Mouse (Mus musculus) midbrain, postnatal 0 days (tissue): ENCODE measurements around the gene Igsf11. TPM values are rescaled to one million over a fixed set of nuclear protein-coding genes. Genes with fewer than 3 reads are reported as not detected.

Source experiments
- ATAC-seq: fragments of 200-750 bp; cut with Nextera tagmentation; 2 replicates; pipeline ENCODE4 v1.8.0; 2017; ENCODE audit warnings: moderate number of reproducible peaks, mild to moderate bottlenecking, moderate TSS enrichment, moderate library complexity; ENCODE audit not compliant: low FRiP score
- DNase-seq: peaks from one replicate; pipeline ENCODE4 v3.0.0-alpha.2; 2015; ENCODE audit warnings: low spot score
- H3K27ac ChIP-seq: fragments of 300-500 bp; sonication (generic); 2 replicates; pipeline ENCODE4 v1.5.1; 2014; ENCODE audit warnings: low read depth, mild to moderate bottlenecking, low read length, mixed read lengths
- H3K27me3 ChIP-seq: fragments of 300-500 bp; sonication (generic); 2 replicates; pipeline ENCODE4 v1.6.1; 2014; ENCODE audit warnings: low read length, control low read depth, mixed read lengths; ENCODE audit not compliant: insufficient read depth
- H3K36me3 ChIP-seq: fragments of 300-500 bp; sonication (generic); 2 replicates; pipeline ENCODE4 v1.6.1; 2014; ENCODE audit warnings: low read length, control low read depth, mixed read lengths; ENCODE audit not compliant: insufficient read depth
- H3K4me1 ChIP-seq: fragments of 300-500 bp; sonication (generic); 2 replicates; pipeline ENCODE4 v1.6.1; 2014; ENCODE audit warnings: mild to moderate bottlenecking, control low read depth, antibody characterized with exemption, low read length, mixed read lengths; ENCODE audit not compliant: insufficient read depth
- H3K4me2 ChIP-seq: fragments of 300-500 bp; sonication (generic); 2 replicates; pipeline ENCODE4 v1.6.1; 2014; ENCODE audit warnings: low read depth, mild to moderate bottlenecking, low read length, mixed read lengths; ENCODE audit not compliant: poor library complexity, severe bottlenecking
- H3K4me3 ChIP-seq: fragments of 300-500 bp; sonication (generic); 2 replicates; pipeline ENCODE4 v1.5.1; 2014; ENCODE audit warnings: low read depth, mild to moderate bottlenecking, low read length, moderate library complexity
- H3K9ac ChIP-seq: fragments of 300-500 bp; sonication (generic); replicated peaks from 2 replicates; pipeline ENCODE4 v1.6.1; 2014; ENCODE audit warnings: mild to moderate bottlenecking, low read length, moderate library complexity, mixed read lengths; ENCODE audit not compliant: poor library complexity, severe bottlenecking
- H3K9me3 ChIP-seq: fragments of 300-500 bp; sonication (generic); 2 replicates; pipeline ENCODE4 v1.6.1; 2016; ENCODE audit warnings: low read length, control low read depth
- CTCF ChIP-seq: IDR thresholded peaks from 2 replicates; pipeline ENCODE4 v1.5.1; 2016; ENCODE audit warnings: antibody characterized with exemption, mild to moderate bottlenecking
- WGBS: fragments of 180-500 bp; shearing (Covaris S2); extraction: QIAGEN DNeasy Blood & Tissue Kit; methylation state at CpG from one replicate; pipeline ENCODE4 v1.1.7; 2014; 5-methylcytosine and 5-hydroxymethylcytosine counted together
- polyA plus RNA-seq: library from polyadenylated mRNA; unstranded; fragments of >200 nt; fragmentation: Nextera tagmentation; extraction: Ambion mirVana; gene quantifications from 2 replicates; pipeline ENCODE4 v1.2.1, GENCODE M21; 2015
- total RNA-seq: library from RNA; depleted of rRNA; stranded (reverse); fragments of >200 nt; gene quantifications from 2 replicates; pipeline ENCODE4 v1.2.3, GENCODE M21; 2014

The Igsf11 gene
- total and polyA plus RNA-seq, 2 experiments from 2014 or later = 3.1 to 18.7 TPM

DNA sequence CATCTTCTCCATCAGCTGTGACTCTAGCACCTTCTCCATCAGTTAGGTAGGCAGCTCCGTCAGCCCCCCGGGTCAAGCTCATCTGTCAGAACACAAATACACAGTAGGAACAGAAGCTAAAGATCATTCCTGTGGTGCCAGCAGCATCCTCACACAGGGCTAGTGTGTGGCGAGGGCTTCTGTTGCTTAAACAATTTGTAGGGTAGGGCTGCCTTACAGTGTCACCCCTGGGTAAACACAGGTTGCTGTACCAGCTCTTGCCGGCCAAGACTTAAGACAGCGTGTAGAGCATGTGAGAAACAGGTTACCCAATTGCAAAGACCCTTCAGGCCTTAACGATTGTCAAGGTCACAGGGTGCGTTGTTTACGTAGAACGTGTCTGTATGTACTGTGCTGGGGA lies 15.8 kb downstream of the Igsf11 start:
- H3K4me3 ChIP-seq = no peak overlapping the region
- DNase-seq (no peak), ATAC-seq (no peak)
- TF ChIP-seq CTCF = no peak
- no peak overlapping the region for H3K4me2 ChIP-seq
- H3K9ac ChIP-seq = no peak overlapping the region
- no peaks in the 10 kb centered on the region for H3K4me1 ChIP-seq
- no peaks in the 10 kb centered on the region for H3K36me3 ChIP-seq
- WGBS = 74% methylated on average over 9 of the region's 9 CpGs
- no peaks in the 10 kb centered on the region for H3K27me3 ChIP-seq
- H3K27ac ChIP-seq = no peak overlapping the region
- no peaks in the 10 kb centered on the region for H3K9me3 ChIP-seq

DNA sequence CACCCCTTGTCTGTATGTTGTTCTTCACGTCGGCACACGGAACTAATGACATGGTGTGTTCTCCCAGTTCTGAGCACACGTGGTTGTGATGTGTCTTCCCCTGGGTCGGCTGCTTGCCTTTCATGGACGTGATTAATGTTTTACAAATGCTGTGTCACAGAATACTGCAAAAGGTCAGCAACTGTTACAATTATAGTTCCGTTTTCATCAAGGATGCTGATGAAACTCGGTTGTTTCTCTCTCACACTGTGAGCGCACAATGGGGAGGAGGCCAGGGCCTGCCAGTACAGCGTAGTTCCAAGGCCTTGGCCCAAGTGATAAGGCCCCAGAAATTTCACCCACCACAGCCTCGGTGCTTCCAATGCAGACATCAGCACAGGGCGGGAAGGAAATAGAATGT lies 17.0 kb downstream of the Igsf11 start:
- no peak overlapping the region for H3K9ac ChIP-seq
- H3K4me2 ChIP-seq = no peak overlapping the region
- no peak for TF ChIP-seq CTCF
- H3K4me1 ChIP-seq = no peaks in the 10 kb centered on the region
- WGBS = 83% methylated on average over 12 of the region's 12 CpGs
- no peak overlapping the region for H3K27ac ChIP-seq
- no peak overlapping the region for H3K4me3 ChIP-seq
- ATAC-seq (no peak), DNase-seq (no peak)
- no peaks in the 10 kb centered on the region for H3K36me3 ChIP-seq
- no peaks in the 10 kb centered on the region for H3K9me3 ChIP-seq
- H3K27me3 ChIP-seq = no peaks in the 10 kb centered on the region

DNA sequence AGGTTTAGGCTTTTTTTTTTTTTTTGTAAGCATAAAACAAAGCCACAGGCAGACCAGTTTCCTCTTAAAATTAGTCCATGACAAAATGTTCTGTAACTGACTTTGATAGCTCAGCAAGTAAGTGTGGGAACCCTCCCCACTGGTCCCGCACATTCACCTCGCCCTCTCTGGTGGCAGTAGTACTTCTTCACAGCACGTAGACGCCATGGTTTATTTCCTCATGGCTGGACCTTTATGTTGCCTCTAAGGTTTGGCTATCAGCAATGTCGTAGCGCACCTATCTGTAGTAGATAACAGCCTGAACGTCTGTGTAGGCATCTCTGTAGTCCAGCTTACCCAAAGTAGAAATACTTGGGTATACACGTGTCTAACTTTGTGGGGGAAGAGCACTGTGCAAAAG lies 17.6 kb downstream of the Igsf11 start:
- Histone ChIP-seq H3K36me3 (no peaks in the 10 kb centered on the region), H3K4me2 (no peak overlapping the region), H3K4me3 (no peak overlapping the region), H3K27me3 (no peaks in the 10 kb centered on the region), H3K4me1 (no peaks in the 10 kb centered on the region), H3K27ac (no peak overlapping the region), H3K9ac (no peak overlapping the region), H3K9me3 (no peaks in the 10 kb centered on the region)
- ATAC-seq (no peak), DNase-seq (no peak)
- TF ChIP-seq CTCF = no peak
- 95% methylated on average over 8 of the region's 8 CpGs for whole genome bisulfite sequencing

DNA sequence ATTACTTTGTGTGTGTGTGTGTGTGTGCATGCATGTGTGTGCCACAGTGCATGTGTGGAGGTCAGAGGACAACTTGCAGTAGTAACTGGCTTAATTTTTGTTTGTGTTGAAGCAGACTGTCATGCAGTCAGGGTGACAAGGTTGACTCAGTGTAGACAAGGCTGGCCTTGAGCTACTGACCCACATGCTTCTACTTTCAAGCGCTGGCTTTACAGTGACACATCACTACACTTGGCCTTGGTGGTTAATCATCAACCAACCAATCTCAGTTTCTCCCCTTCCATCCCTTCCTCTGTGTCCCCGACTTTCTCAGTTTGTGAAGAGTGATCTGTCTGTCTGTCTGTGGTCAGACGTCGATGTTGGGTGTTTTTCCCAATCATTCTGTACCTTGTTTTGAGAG lies 23.0 kb downstream of the Igsf11 start:
- Histone ChIP-seq H3K36me3 (no peaks in the 10 kb centered on the region), H3K27ac (no peak overlapping the region), H3K9ac (no peak overlapping the region), H3K9me3 (no peaks in the 10 kb centered on the region), H3K4me2 (no peak overlapping the region), H3K27me3 (no peaks in the 10 kb centered on the region), H3K4me3 (no peak overlapping the region), H3K4me1 (no peaks in the 10 kb centered on the region)
- DNase-seq = no peak
- whole genome bisulfite sequencing = 93% methylated on average over 4 of the region's 4 CpGs
- TF ChIP-seq CTCF = no peak
- ATAC-seq = no peak

DNA sequence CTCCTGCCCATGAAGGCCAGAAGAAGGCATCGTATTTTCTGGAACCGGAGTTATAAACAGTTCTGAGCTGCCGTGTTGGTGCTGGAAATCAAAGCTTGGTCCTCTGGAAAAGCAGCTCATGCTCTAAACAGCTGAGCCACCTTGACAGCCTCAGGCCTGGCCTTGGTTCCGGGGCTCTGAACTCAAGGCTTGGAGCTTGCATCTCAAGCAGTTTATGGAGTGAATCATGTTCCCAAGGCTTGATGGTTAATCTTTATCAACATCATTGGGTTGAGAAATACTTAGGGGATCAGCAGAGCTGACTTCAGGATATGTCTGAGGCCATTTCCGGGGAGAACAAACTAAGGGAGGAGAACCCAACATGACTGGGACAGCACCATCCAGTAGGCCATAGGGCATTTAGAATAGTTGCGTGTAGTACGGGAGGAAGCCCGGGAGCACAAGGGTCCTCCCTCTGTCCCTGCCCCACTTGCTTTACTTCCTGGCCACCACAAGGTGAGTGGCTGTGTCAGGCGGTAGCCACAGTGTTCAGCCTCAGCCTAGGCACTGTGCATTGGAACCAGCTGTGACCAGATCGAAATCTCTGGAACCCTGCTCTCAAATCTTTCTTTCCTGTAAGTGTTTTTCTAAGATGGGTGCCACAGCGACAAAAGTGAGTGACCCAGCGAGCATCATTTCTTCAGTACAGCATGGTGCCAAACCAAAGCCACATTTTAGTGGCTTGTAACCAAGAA lies 23.7 kb downstream of the Igsf11 start:
- TF ChIP-seq CTCF = no peak
- H3K27ac ChIP-seq = no peak overlapping the region
- no peak for DNase-seq

DNA sequence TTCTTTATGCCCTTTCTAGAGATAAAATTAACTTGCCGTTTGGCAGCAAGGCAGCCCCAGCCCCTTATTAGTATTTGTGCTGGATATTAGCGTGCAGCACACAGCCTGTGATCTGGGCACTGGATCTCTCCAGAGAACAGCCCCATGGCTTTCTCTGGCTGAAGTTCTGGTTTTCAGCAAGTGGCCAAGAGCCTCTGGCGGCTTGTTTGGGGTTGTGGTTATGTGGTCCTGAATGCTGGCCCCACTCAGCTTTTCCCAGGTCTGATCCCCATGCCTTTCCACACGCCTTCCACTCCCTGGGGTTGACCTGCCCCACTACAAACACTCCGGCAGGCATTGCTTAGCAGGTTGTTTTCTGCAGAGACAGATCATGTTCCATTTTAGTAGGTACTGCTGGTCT lies 24.4 kb downstream of the Igsf11 start:
- no peak overlapping the region for H3K9ac ChIP-seq
- no peak overlapping the region for H3K4me3 ChIP-seq
- H3K4me2 ChIP-seq = no peak overlapping the region
- H3K4me1 ChIP-seq = no peaks in the 10 kb centered on the region
- H3K27ac ChIP-seq = no peak overlapping the region
- no peaks in the 10 kb centered on the region for H3K9me3 ChIP-seq
- TF ChIP-seq CTCF = no peak
- H3K36me3 ChIP-seq = no peaks in the 10 kb centered on the region
- DNase-seq (no peak), ATAC-seq (no peak)
- H3K27me3 ChIP-seq = no peaks in the 10 kb centered on the region
- 78% methylated on average over 5 of the region's 5 CpGs for WGBS

More for the DNA sequence above, 23.7 kb downstream of the Igsf11 start:
- H3K9me3 ChIP-seq = no peaks in the 10 kb centered on the region
- ATAC-seq = no peak
- no peak overlapping the region for H3K4me2 ChIP-seq
- no peaks in the 10 kb centered on the region for H3K36me3 ChIP-seq
- H3K4me3 ChIP-seq = no peak overlapping the region
- no peaks in the 10 kb centered on the region for H3K4me1 ChIP-seq
- no peak overlapping the region for H3K9ac ChIP-seq
- WGBS = 93% methylated on average over 12 of the region's 12 CpGs
- H3K27me3 ChIP-seq = no peaks in the 10 kb centered on the region
